Mouse (Mus musculus) limb, embryonic 10.5 days (tissue): Measurements from ENCODE around the gene Ush2a. TPM values are rescaled to one million over a fixed set of nuclear protein-coding genes. Genes with fewer than 3 reads are reported as not detected.

Experiments
- DNase-seq: peaks from one replicate; pipeline ENCODE4 v3.0.0-alpha.2; 2017; ENCODE audit warnings: low spot score
- H3K27ac ChIP-seq: fragments of 300-500 bp; sonication (generic); 2 replicates; pipeline ENCODE4 v1.5.1; 2016; ENCODE audit warnings: mild to moderate bottlenecking
- H3K27me3 ChIP-seq: fragments of 300-500 bp; sonication (generic); 2 replicates; pipeline ENCODE4 v1.6.1; 2016; ENCODE audit warnings: low read depth, mild to moderate bottlenecking; ENCODE audit not compliant: poor library complexity, severe bottlenecking
- H3K36me3 ChIP-seq: fragments of 300-500 bp; sonication (generic); 2 replicates; pipeline ENCODE4 v1.6.1; 2016; ENCODE audit warnings: mild to moderate bottlenecking, moderate library complexity
- H3K4me1 ChIP-seq: fragments of 300-500 bp; sonication (generic); 2 replicates; pipeline ENCODE4 v1.6.1; 2016
- H3K4me3 ChIP-seq: fragments of 300-500 bp; sonication (generic); 2 replicates; pipeline ENCODE4 v1.5.1; 2016; ENCODE audit warnings: mild to moderate bottlenecking, moderate library complexity
- H3K9me3 ChIP-seq: fragments of 300-500 bp; sonication (generic); replicated peaks from 2 replicates; pipeline ENCODE4 v1.6.1; 2016; ENCODE audit warnings: mild to moderate bottlenecking
- WGBS: fragments of 180-500 bp; shearing (Covaris S2); methylation state at CpG from one replicate; pipeline ENCODE4 v1.1.7; 2016; 5-methylcytosine and 5-hydroxymethylcytosine counted together
- polyA plus RNA-seq: library from polyadenylated mRNA; unstranded; fragments of >200 nt; fragmentation: Nextera tagmentation; extraction: Ambion mirVana; gene quantifications from 2 replicates; pipeline ENCODE4 v1.2.1, GENCODE M21; 2016

Gene Ush2a
- polyA plus RNA-seq, 1 experiment from 2014 or later, result 0.03 TPM

- Histone ChIP-seq H3K27me3 (no peaks in the 10 kb centered on the region), H3K4me1 (peaks cover 20% of the 10 kb centered on the region), H3K9me3 (no peaks in the 10 kb centered on the region), H3K36me3 (no peaks in the 10 kb centered on the region), H3K4me3 (no peak overlapping the region), H3K27ac (no peak overlapping the region)
- no peak for DNase-seq
- WGBS, result 85% methylated on average over 8 of the region's 8 CpGs
Observed at GRCm38 (mm10) chr1:188777556-188778161, 515.8 kb downstream of the Ush2a start.

- WGBS, result 89% methylated on average over 10 of the region's 10 CpGs
- H3K36me3 ChIP-seq, result no peaks in the 10 kb centered on the region
- no peaks in the 10 kb centered on the region for H3K4me1 ChIP-seq
- no peak for DNase-seq
- no peaks in the 10 kb centered on the region for H3K27me3 ChIP-seq
- no peaks in the 10 kb centered on the region for H3K9me3 ChIP-seq
- H3K4me3 ChIP-seq, result no peak overlapping the region
- no peak overlapping the region for H3K27ac ChIP-seq
Observed at GRCm38 (mm10) chr1:188785056-188785455, 523.2 kb downstream of the Ush2a start.

GRCm38 (mm10) chr1:188805069-188805468 lies 543.2 kb downstream of the Ush2a start:
- no peak overlapping the region for H3K4me3 ChIP-seq
- H3K27ac ChIP-seq, result no peak overlapping the region
- DNase-seq, result no peak
- H3K4me1 ChIP-seq, result peaks cover 10% of the 10 kb centered on the region; the same call in 1 of the 2 replicates
- H3K9me3 ChIP-seq, result no peaks in the 10 kb centered on the region
- H3K27me3 ChIP-seq, result no peaks in the 10 kb centered on the region
- no peaks in the 10 kb centered on the region for H3K36me3 ChIP-seq
- 35% methylated on average over 2 of the region's 2 CpGs for WGBS

GRCm38 (mm10) chr1:188805852-188806251 lies 544.0 kb downstream of the Ush2a start:
- no peak for DNase-seq
- WGBS, result 21% methylated on average over 4 of the region's 4 CpGs
- Histone ChIP-seq H3K36me3 (no peaks in the 10 kb centered on the region), H3K4me3 (no peak overlapping the region), H3K27ac (no peak overlapping the region), H3K27me3 (no peaks in the 10 kb centered on the region), H3K4me1 (peaks cover 10% of the 10 kb centered on the region; the same call in 1 of the 2 replicates), H3K9me3 (no peaks in the 10 kb centered on the region)

GRCm38 (mm10) chr1:188810631-188811030 lies 548.8 kb downstream of the Ush2a start:
- H3K4me3 ChIP-seq, result no peak overlapping the region
- H3K4me1 ChIP-seq, result 0 out of 2 replicates have a peak, but pooled peaks cover 3% of the 10 kb centered on the region
- H3K27me3 ChIP-seq, result no peaks in the 10 kb centered on the region
- no peak overlapping the region for H3K27ac ChIP-seq
- no peaks in the 10 kb centered on the region for H3K36me3 ChIP-seq
- H3K9me3 ChIP-seq, result no peaks in the 10 kb centered on the region
- no peak for DNase-seq
- 90% methylated on average over 9 of the region's 9 CpGs for WGBS

GRCm38 (mm10) chr1:188815072-188815471 lies 553.2 kb downstream of the Ush2a start:
- 91% methylated on average over 7 of the region's 7 CpGs for WGBS
- no peaks in the 10 kb centered on the region for H3K27me3 ChIP-seq
- no peak overlapping the region for H3K27ac ChIP-seq
- H3K9me3 ChIP-seq, result no peaks in the 10 kb centered on the region
- H3K36me3 ChIP-seq, result no peaks in the 10 kb centered on the region
- DNase-seq, result no peak
- no peaks in the 10 kb centered on the region for H3K4me1 ChIP-seq
- H3K4me3 ChIP-seq, result no peak overlapping the region

GRCm38 (mm10) chr1:188824195-188824594 lies 562.4 kb downstream of the Ush2a start:
- Histone ChIP-seq H3K27ac (no peak overlapping the region), H3K9me3 (no peaks in the 10 kb centered on the region), H3K27me3 (no peaks in the 10 kb centered on the region), H3K4me3 (no peak overlapping the region), H3K36me3 (no peaks in the 10 kb centered on the region), H3K4me1 (no peaks in the 10 kb centered on the region)
- no peak for DNase-seq
- 94% methylated on average over 2 of the region's 2 CpGs for WGBS

GRCm38 (mm10) chr1:188824878-188825532 lies 563.2 kb downstream of the Ush2a start:
- Histone ChIP-seq H3K36me3 (no peaks in the 10 kb centered on the region), H3K4me3 (no peak overlapping the region), H3K27ac (no peak overlapping the region), H3K9me3 (no peaks in the 10 kb centered on the region), H3K27me3 (no peaks in the 10 kb centered on the region), H3K4me1 (peaks cover 7% of the 10 kb centered on the region)
- 77% methylated on average over 8 of the region's 8 CpGs for WGBS
- no peak for DNase-seq

GRCm38 (mm10) chr1:188830527-188831407 lies 568.9 kb downstream of the Ush2a start:
- H3K4me1 ChIP-seq, result peaks cover 20% of the 10 kb centered on the region
- H3K4me3 ChIP-seq, result no peak overlapping the region
- WGBS, result 48% methylated on average over 11 of the region's 11 CpGs
- H3K27me3 ChIP-seq, result no peaks in the 10 kb centered on the region
- H3K36me3 ChIP-seq, result no peaks in the 10 kb centered on the region
- H3K9me3 ChIP-seq, result no peaks in the 10 kb centered on the region
- DNase-seq, result peak; percentile 47
- peak overlapping the region; percentile 57 for H3K27ac ChIP-seq

GRCm38 (mm10) chr1:188833906-188834305 lies 572.1 kb downstream of the Ush2a start:
- WGBS, result 65% methylated on average over 9 of the region's 9 CpGs
- peaks cover 20% of the 10 kb centered on the region for H3K4me1 ChIP-seq
- H3K4me3 ChIP-seq, result no peak overlapping the region
- H3K27me3 ChIP-seq, result no peaks in the 10 kb centered on the region
- no peaks in the 10 kb centered on the region for H3K36me3 ChIP-seq
- DNase-seq, result no peak
- H3K9me3 ChIP-seq, result no peaks in the 10 kb centered on the region
- no peak overlapping the region for H3K27ac ChIP-seq

GRCm38 (mm10) chr1:188834770-188835169 lies 572.9 kb downstream of the Ush2a start:
- no peak for DNase-seq
- Histone ChIP-seq H3K27ac (no peak overlapping the region), H3K9me3 (no peaks in the 10 kb centered on the region), H3K4me1 (peaks cover 16% of the 10 kb centered on the region), H3K27me3 (no peaks in the 10 kb centered on the region), H3K4me3 (no peak overlapping the region), H3K36me3 (no peaks in the 10 kb centered on the region)
- WGBS, result 93% methylated on average over 3 of the region's 3 CpGs

- H3K27me3 ChIP-seq, result no peaks in the 10 kb centered on the region
- H3K4me1 ChIP-seq, result 0 out of 2 replicates have a peak, but pooled peaks cover 4% of the 10 kb centered on the region
- H3K27ac ChIP-seq, result no peak overlapping the region
- DNase-seq, result no peak
- H3K36me3 ChIP-seq, result no peaks in the 10 kb centered on the region
- WGBS, result 92% methylated on average over 5 of the region's 5 CpGs
- H3K9me3 ChIP-seq, result no peaks in the 10 kb centered on the region
- H3K4me3 ChIP-seq, result no peak overlapping the region
Observed at GRCm38 (mm10) chr1:188837613-188838295, 575.9 kb downstream of the Ush2a start.
